Mouse (Mus musculus): ENCODE data around the gene Adnp. TPM values are rescaled to one million over a fixed set of nuclear protein-coding genes. Genes with fewer than 3 reads are reported as not detected.

Gene Adnp
- polyA plus RNA-seq, 1 experiment from 2014 or later, result 4.1 TPM

GRCm38 (mm10) chr2:168223326-168223725, 16.4 kb upstream of the Adnp start:
- no peaks in the 10 kb centered on the region for H3K9me3 ChIP-seq (ENCODE audit: control insufficient read depth, low read depth, low read length)

GRCm38 (mm10) chr2:168213788-168214397, 7.0 kb upstream of the Adnp start:
- Histone ChIP-seq H3K4me2 (replicated peaks; ENCODE audit: low read depth, low read length) (no peak overlapping the region), H3K27me3 (ENCODE audit: control insufficient read depth, insufficient read depth, low read length) (no peaks in the 10 kb centered on the region), H3K4me3 (ENCODE audit: low read depth, low read length) (no peak overlapping the region), H3K4me1 (ENCODE audit: control insufficient read depth, insufficient read depth, low read length) (no peaks in the 10 kb centered on the region), H3K36me3 (ENCODE audit: control insufficient read depth, insufficient read depth, low read length) (peaks cover 69% of the 10 kb centered on the region), H3K27ac (ENCODE audit: low read length) (no peak overlapping the region), H3K9ac (replicated peaks; ENCODE audit: low read depth, low read length) (no peak overlapping the region), H3K9me3 (ENCODE audit: control insufficient read depth, low read depth, low read length) (no peaks in the 10 kb centered on the region)
- ATAC-seq (ENCODE audit: insufficient number of reproducible peaks, insufficient read depth, low FRiP score, low read depth), result no peak
- WGBS, result 54% methylated on average over 5 of the region's 5 CpGs

More at GRCm38 (mm10) chr2:168223326-168223725, 16.4 kb upstream of the Adnp start:
- H3K4me1 ChIP-seq (ENCODE audit: control insufficient read depth, insufficient read depth, low read length), result no peaks in the 10 kb centered on the region; the same call in 1 of the 2 replicates
- no peak overlapping the region for H3K9ac ChIP-seq (replicated peaks; ENCODE audit: low read depth, low read length)
- H3K4me3 ChIP-seq (ENCODE audit: low read depth, low read length), result no peak overlapping the region
- no peak for ATAC-seq (ENCODE audit: insufficient number of reproducible peaks, insufficient read depth, low FRiP score, low read depth)
- no peak overlapping the region for H3K27ac ChIP-seq (ENCODE audit: low read length)
- H3K4me2 ChIP-seq (replicated peaks; ENCODE audit: low read depth, low read length), result no peak overlapping the region
- H3K36me3 ChIP-seq (ENCODE audit: control insufficient read depth, insufficient read depth, low read length), result peaks cover 62% of the 10 kb centered on the region
- H3K27me3 ChIP-seq (ENCODE audit: control insufficient read depth, insufficient read depth, low read length), result no peaks in the 10 kb centered on the region
- WGBS, result 89% methylated on average over 6 of the region's 6 CpGs

- Histone ChIP-seq H3K27me3 (ENCODE audit: control insufficient read depth, insufficient read depth, low read length) (no peaks in the 10 kb centered on the region), H3K4me2 (replicated peaks; ENCODE audit: low read depth, low read length) (no peak overlapping the region), H3K4me3 (ENCODE audit: low read depth, low read length) (no peak overlapping the region), H3K9me3 (ENCODE audit: control insufficient read depth, low read depth, low read length) (no peaks in the 10 kb centered on the region), H3K4me1 (ENCODE audit: control insufficient read depth, insufficient read depth, low read length) (peaks cover 6% of the 10 kb centered on the region; the same call in 1 of the 2 replicates), H3K27ac (ENCODE audit: low read length) (peak overlapping the region; percentile 98; the same call in 1 of the 2 replicates), H3K9ac (replicated peaks; ENCODE audit: low read depth, low read length) (no peak overlapping the region), H3K36me3 (ENCODE audit: control insufficient read depth, insufficient read depth, low read length) (peaks cover 44% of the 10 kb centered on the region)
- ATAC-seq (ENCODE audit: insufficient number of reproducible peaks, insufficient read depth, low FRiP score, low read depth), result no peak
- WGBS, result 91% methylated on average over 3 of the region's 3 CpGs
Observed at GRCm38 (mm10) chr2:168207883-168208282, 971 bp upstream of the Adnp start.

GRCm38 (mm10) chr2:168205681-168206631, 956 bp downstream of the Adnp start:
- no peak for ATAC-seq (ENCODE audit: insufficient number of reproducible peaks, insufficient read depth, low FRiP score, low read depth)
- WGBS, result 1% methylated on average over 41 of the region's 49 CpGs
- Histone ChIP-seq H3K9ac (replicated peaks; ENCODE audit: low read depth, low read length) (peak overlapping the region; percentile 100), H3K4me2 (replicated peaks; ENCODE audit: low read depth, low read length) (peak overlapping the region; percentile 44), H3K27me3 (ENCODE audit: control insufficient read depth, insufficient read depth, low read length) (no peaks in the 10 kb centered on the region), H3K4me1 (ENCODE audit: control insufficient read depth, insufficient read depth, low read length) (peaks cover 13% of the 10 kb centered on the region; the same call in 1 of the 2 replicates), H3K27ac (ENCODE audit: low read length) (peak overlapping the region; percentile 98), H3K4me3 (ENCODE audit: low read depth, low read length) (peak overlapping the region; percentile 87), H3K9me3 (ENCODE audit: control insufficient read depth, low read depth, low read length) (no peaks in the 10 kb centered on the region), H3K36me3 (ENCODE audit: control insufficient read depth, insufficient read depth, low read length) (peaks cover 29% of the 10 kb centered on the region)

- peak overlapping the region; percentile 87 for H3K4me3 ChIP-seq (ENCODE audit: low read depth, low read length)
- peak overlapping the region; percentile 100 for H3K9ac ChIP-seq (replicated peaks; ENCODE audit: low read depth, low read length)
- ATAC-seq (ENCODE audit: insufficient number of reproducible peaks, insufficient read depth, low FRiP score, low read depth), result peak; percentile 59
- peak overlapping the region; percentile 98; the same call in 1 of the 2 replicates for H3K27ac ChIP-seq (ENCODE audit: low read length)
- H3K9me3 ChIP-seq (ENCODE audit: control insufficient read depth, low read depth, low read length), result no peaks in the 10 kb centered on the region
- peak overlapping the region; percentile 44 for H3K4me2 ChIP-seq (replicated peaks; ENCODE audit: low read depth, low read length)
- H3K4me1 ChIP-seq (ENCODE audit: control insufficient read depth, insufficient read depth, low read length), result peaks cover 17% of the 10 kb centered on the region; the same call in 1 of the 2 replicates
- WGBS, result 4% methylated on average over 6 of the region's 6 CpGs
- H3K36me3 ChIP-seq (ENCODE audit: control insufficient read depth, insufficient read depth, low read length), result peaks cover 22% of the 10 kb centered on the region
- no peaks in the 10 kb centered on the region for H3K27me3 ChIP-seq (ENCODE audit: control insufficient read depth, insufficient read depth, low read length)
Observed at GRCm38 (mm10) chr2:168205265-168205664, 1.6 kb downstream of the Adnp start.

DNA sequence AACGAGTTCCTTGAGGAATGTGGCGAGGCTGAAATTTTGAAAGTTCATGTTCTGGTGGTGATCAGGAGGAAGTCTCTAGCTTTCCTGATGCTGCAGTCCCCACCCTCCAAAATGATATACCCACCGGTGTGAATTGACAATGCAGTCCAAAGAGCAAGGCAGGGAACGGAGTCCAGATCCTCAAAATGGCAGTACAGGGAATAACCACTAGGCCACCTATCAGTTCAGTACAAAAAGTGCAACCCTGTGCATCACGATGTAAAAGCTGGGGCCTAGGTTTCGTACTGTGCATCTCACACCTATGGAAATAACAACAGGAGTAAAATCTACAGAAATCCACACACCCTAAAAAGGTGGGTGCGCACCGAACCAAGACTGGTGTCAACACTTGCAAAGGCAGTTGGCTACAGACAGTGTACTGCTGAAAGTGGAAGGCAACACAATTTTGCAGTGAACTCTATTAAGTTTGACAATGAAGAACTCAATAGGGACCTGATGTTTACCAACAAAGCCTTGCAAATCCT, 2.4 kb downstream of the Adnp start:
- Histone ChIP-seq H3K27me3 (ENCODE audit: control insufficient read depth, insufficient read depth, low read length) (no peaks in the 10 kb centered on the region), H3K9me3 (ENCODE audit: control insufficient read depth, low read depth, low read length) (no peaks in the 10 kb centered on the region), H3K4me3 (ENCODE audit: low read depth, low read length) (peak overlapping the region; percentile 87), H3K4me1 (ENCODE audit: control insufficient read depth, insufficient read depth, low read length) (peaks cover 23% of the 10 kb centered on the region), H3K36me3 (ENCODE audit: control insufficient read depth, insufficient read depth, low read length) (peaks cover 17% of the 10 kb centered on the region), H3K9ac (replicated peaks; ENCODE audit: low read depth, low read length) (no peak overlapping the region), H3K4me2 (replicated peaks; ENCODE audit: low read depth, low read length) (peak overlapping the region; percentile 44), H3K27ac (ENCODE audit: low read length) (no peak overlapping the region)
- 76% methylated on average over 8 of the region's 8 CpGs for WGBS
- ATAC-seq (ENCODE audit: insufficient number of reproducible peaks, insufficient read depth, low FRiP score, low read depth), result no peak

- no peak for ATAC-seq (ENCODE audit: insufficient number of reproducible peaks, insufficient read depth, low FRiP score, low read depth)
- 68% methylated on average over 4 of the region's 5 CpGs for WGBS
- Histone ChIP-seq H3K9me3 (ENCODE audit: control insufficient read depth, low read depth, low read length) (no peaks in the 10 kb centered on the region), H3K4me2 (replicated peaks; ENCODE audit: low read depth, low read length) (no peak overlapping the region), H3K27me3 (ENCODE audit: control insufficient read depth, insufficient read depth, low read length) (no peaks in the 10 kb centered on the region), H3K36me3 (ENCODE audit: control insufficient read depth, insufficient read depth, low read length) (peaks cover 18% of the 10 kb centered on the region; the same call in 1 of the 2 replicates), H3K4me1 (ENCODE audit: control insufficient read depth, insufficient read depth, low read length) (peaks cover 55% of the 10 kb centered on the region), H3K4me3 (ENCODE audit: low read depth, low read length) (no peak overlapping the region), H3K9ac (replicated peaks; ENCODE audit: low read depth, low read length) (no peak overlapping the region), H3K27ac (ENCODE audit: low read length) (no peak overlapping the region)
Observed at GRCm38 (mm10) chr2:168200014-168200691, 6.8 kb downstream of the Adnp start.

GRCm38 (mm10) chr2:168199476-168199875, 7.4 kb downstream of the Adnp start:
- whole genome bisulfite sequencing, result 78% methylated on average over 4 of the region's 4 CpGs
- Histone ChIP-seq H3K36me3 (ENCODE audit: control insufficient read depth, insufficient read depth, low read length) (peaks cover 22% of the 10 kb centered on the region; the same call in 1 of the 2 replicates), H3K27ac (ENCODE audit: low read length) (no peak overlapping the region), H3K9me3 (ENCODE audit: control insufficient read depth, low read depth, low read length) (no peaks in the 10 kb centered on the region), H3K27me3 (ENCODE audit: control insufficient read depth, insufficient read depth, low read length) (no peaks in the 10 kb centered on the region), H3K9ac (replicated peaks; ENCODE audit: low read depth, low read length) (no peak overlapping the region), H3K4me3 (ENCODE audit: low read depth, low read length) (no peak overlapping the region), H3K4me2 (replicated peaks; ENCODE audit: low read depth, low read length) (0 out of 2 replicates have a peak overlapping the region, but pooled peaks have one; percentile 16), H3K4me1 (ENCODE audit: control insufficient read depth, insufficient read depth, low read length) (peaks cover 55% of the 10 kb centered on the region)
- no peak for ATAC-seq (ENCODE audit: insufficient number of reproducible peaks, insufficient read depth, low FRiP score, low read depth)
